In genomic region chr5:129518180-129518579, GRCm38 (mm10) we compare ENCODE assay signal across 9 mouse cellular contexts. TPM values are rescaled to one million over a fixed set of nuclear protein-coding genes. Genes with fewer than 3 reads are reported as not detected.
DNase-seq lines count a peak whose midpoint lies in the region; ATAC-seq and TF ChIP-seq lines count a peak whose summit lies in the region.
"Had no signal": no experiment of that assay in that cellular context is flagged by ENCODE, and none has a peak within 500 bp of the region (broad histone marks: within the 10 kb centered on the region; RNA-seq: fewer than 3 reads in every experiment).

No protein-coding gene starts in this region.

- ATAC-seq in stomach, postnatal 0 days (ENCODE audit: low FRiP score, low TSS enrichment): peak; percentile 53; the same call in 1 of the 2 replicates
- ATAC-seq: forebrain, embryonic 16.5 days had no signal

- TF ChIP-seq EP300 in stomach, postnatal 0 days (optimal IDR thresholded peaks at IDR 0.05): no peak

- no peak overlapping the region for H3K4me3 ChIP-seq in stomach, postnatal 0 days (ENCODE audit: low read depth, low read length)

- no peak for TF ChIP-seq CTCF in stomach, postnatal 0 days (IDR thresholded peaks at IDR 0.05; ENCODE audit: low read depth)

- no peak overlapping the region for H3K9ac ChIP-seq in stomach, postnatal 0 days (ENCODE audit: low read length)
- H3K9ac ChIP-seq: hindbrain, embryonic 14.5 days had no signal

- H3K4me1 ChIP-seq in stomach, postnatal 0 days (replicated peaks; ENCODE audit: control insufficient read depth, insufficient read depth): no peaks in the 10 kb centered on the region

- peak; percentile 30 for DNase-seq in ovary, adult 18-20 months (ENCODE audit: low spot score)
- no peak for DNase-seq in ovary, postnatal 14 days (ENCODE audit: low spot score)
- DNase-seq in adrenal gland, adult 18-20 months (ENCODE audit: low spot score in 2 of 2): peak; percentile 71 to 82
- DNase-seq in cerebellum, adult 9-11 months: peak; percentile 66
- DNase-seq in stomach, postnatal 0 days (ENCODE audit: low spot score): no peak
- DNase-seq in T-cell, adult 2 months (ENCODE audit: low spot score): no peak
- DNase-seq in thymus, postnatal 4 days: no peak

- no peaks in the 10 kb centered on the region for H3K9me3 ChIP-seq in stomach, postnatal 0 days (ENCODE audit: control insufficient read depth, low read length)

- H3K36me3 ChIP-seq in stomach, postnatal 0 days (ENCODE audit: control insufficient read depth, insufficient read depth, low read length): peaks cover 23% of the 10 kb centered on the region

- no peak overlapping the region for H3K4me2 ChIP-seq in stomach, postnatal 0 days (replicated peaks; ENCODE audit: low read depth)
- H3K4me2 ChIP-seq: hindbrain, embryonic 14.5 days had no signal

- no peaks in the 10 kb centered on the region for H3K27me3 ChIP-seq in stomach, postnatal 0 days (ENCODE audit: control insufficient read depth, insufficient read depth, low read length)

- no peak overlapping the region for H3K27ac ChIP-seq in stomach, postnatal 0 days (replicated peaks)
- H3K27ac ChIP-seq: hindbrain, embryonic 14.5 days had no signal

- WGBS in stomach, postnatal 0 days: 82% methylated on average over 4 of the region's 4 CpGs

RNA-seq across cellular contexts. Expression of gene Sfswap, which starts 17.2 kb away (rescaled TPM):
- total RNA-seq in adrenal gland, adult 18-20 months (2021): 10 to 100 TPM; 47.7 to 58.3 TPM
- 21.3 and 21.7 TPM in 2 replicates for polyA plus RNA-seq in stomach, postnatal 0 days (2015; fragmentation: Nextera tagmentation; extraction: Ambion mirVana)

Comparison
In these comparisons a context has a peak if more than half of its experiments do, and no peak if none do; other contexts are left out.
1. DNase-seq: peak in ovary, adult 18-20 months (single experiment), adrenal gland, adult 18-20 months (2 of 2) and cerebellum, adult 9-11 months (single experiment); none in ovary, postnatal 14 days (single experiment), stomach, postnatal 0 days (single experiment), T-cell, adult 2 months (single experiment) and thymus, postnatal 4 days (single experiment).